ENCODE assay signal across 11 mouse cellular contexts in genomic region chr10:40185956-40186355, GRCm38 (mm10).
"Had no signal": no experiment of that assay in that cellular context is flagged by ENCODE, and none has a peak within 500 bp of the region (broad histone marks: within the 10 kb centered on the region; RNA-seq: fewer than 3 reads in every experiment).

No protein-coding gene starts in this region.

- DNase-seq: lung, adult 18-20 months; lung, embryonic 14.5 days; lung, postnatal 10 days; lung, postnatal 4 days; midbrain, embryonic 14.5 days; retina, postnatal 1 day; right cerebral cortex, adult 18-20 months; right cerebral cortex, postnatal 25 days; thymus, adult 2 months; thymus, postnatal 25 days; thymus, postnatal 4 days had no signal
